Mouse (Mus musculus): ENCODE measurements around the gene Col5a2.

GRCm38 (mm10) chr1:45500456-45500855 is 2.6 kb downstream of the Col5a2 start:
- no peak for TF ChIP-seq CTCF (IDR thresholded peaks at IDR 0.05)
- TF ChIP-seq EP300 (IDR thresholded peaks at IDR 0.05): no peak

Measured in lung, postnatal 0 days (tissue).